Mouse (Mus musculus) small intestine, adult 2 months (tissue): ENCODE results near the gene Pcmt1.

ENCODE experiments used
- CTCF ChIP-seq: fragments of 200-500 bp; IDR thresholded peaks from 2 replicates; pipeline ENCODE4 v1.5.1; 2012; ENCODE audit warnings: low read depth, mild to moderate bottlenecking, control low read depth, inconsistent platforms, low read length, moderate library complexity, mixed read lengths; ENCODE audit not compliant: insufficient replicate concordance, insufficient read length; ENCODE audit errors: extremely low read depth
- POLR2A ChIP-seq: fragments of 200-500 bp; IDR thresholded peaks from 2 replicates; pipeline ENCODE4 v1.6.1; 2012; ENCODE audit warnings: low read depth, mild to moderate bottlenecking, control low read depth, inconsistent platforms, low read length, moderate library complexity

- TF ChIP-seq POLR2A (no peak), CTCF (no peak)
Observed at GRCm38 (mm10) chr10:7623861-7624518, 56.9 kb downstream of the Pcmt1 start.
